Comparison of ENCODE assay signal across 22 mouse cellular contexts in the genomic region with DNA sequence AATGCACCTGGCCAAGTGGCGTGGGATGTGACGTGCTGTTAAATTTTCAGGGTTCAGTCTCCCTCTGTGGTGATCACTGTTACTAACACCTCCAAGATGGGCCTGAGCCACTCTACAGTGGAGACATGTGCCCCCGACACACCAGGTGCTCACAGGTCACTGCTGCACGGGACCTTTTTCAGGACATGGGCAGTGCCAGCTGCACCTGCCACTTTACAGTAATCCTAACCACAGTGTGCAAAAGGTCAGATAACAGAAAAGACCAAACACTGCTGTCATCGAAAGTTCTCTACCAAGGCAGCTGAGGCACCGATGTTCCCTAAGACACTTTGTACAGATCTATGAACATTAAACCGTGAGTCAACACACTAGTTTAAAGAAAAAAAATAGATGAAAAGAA. TPM values are rescaled to one million over a fixed set of nuclear protein-coding genes. Genes with fewer than 3 reads are reported as not detected.
"Had no signal": no experiment of that assay in that cellular context is flagged by ENCODE, and none has a peak within 500 bp of the region (broad histone marks: within the 10 kb centered on the region; RNA-seq: fewer than 3 reads in every experiment).

No protein-coding gene starts in this region.

- H3K27me3 ChIP-seq: liver, embryonic 12.5 days; neural tube, embryonic 13.5 days had no signal

- H3K27ac ChIP-seq: left cerebral cortex, adult 2 months; limb, embryonic 10.5 days; liver, embryonic 12.5 days; macrophage; neural tube, embryonic 13.5 days had no signal

- H3K4me1 ChIP-seq: limb, embryonic 10.5 days; liver, embryonic 12.5 days had no signal

- H3K9ac ChIP-seq: liver, embryonic 12.5 days; neural tube, embryonic 13.5 days had no signal

- H3K4me3 ChIP-seq: left cerebral cortex, adult 2 months; limb, embryonic 10.5 days; liver, embryonic 12.5 days; neural tube, embryonic 13.5 days had no signal

- H3K9me3 ChIP-seq: limb, embryonic 10.5 days; liver, embryonic 12.5 days; neural tube, embryonic 13.5 days had no signal

- ATAC-seq: liver, embryonic 12.5 days had no signal

- DNase-seq: kidney, adult 11 months; kidney, postnatal 10 days; lung, postnatal 10 days; midbrain, embryonic 14.5 days; retina, postnatal 1 day; right cerebral cortex, postnatal 4 days; spleen, adult 18-20 months; thymus, adult 2 months; thymus, postnatal 25 days had no signal

- H3K4me2 ChIP-seq: liver, embryonic 12.5 days; neural tube, embryonic 13.5 days had no signal

RNA-seq across cellular contexts. Expression of gene D630023F18Rik, which starts 46.5 kb away (rescaled TPM):
- polyA plus RNA-seq: testis, adult 2 months had no signal

RNA-seq across cellular contexts. Expression of gene Gm28845, which starts 50.2 kb away (rescaled TPM):
- total RNA-seq: left cerebral cortex, postnatal 14 days had no signal
- polyA plus RNA-seq: kidney, embryonic 14.5 days; large intestine, adult 2 months; limb, embryonic 10.5 days; limb, embryonic 14.5 days; liver, embryonic 12.5 days; liver, embryonic 16.5 days; macrophage; midbrain, embryonic 14.5 days; neural tube, embryonic 13.5 days; stomach, embryonic 14.5 days; testis, adult 2 months; thymus, adult 2 months; urinary bladder, adult 2 months had no signal
